Mouse (Mus musculus): ENCODE measurements around the gene Rarb.

- no peak for TF ChIP-seq EP300 (IDR thresholded peaks at IDR 0.05; ENCODE audit: low read depth)
- TF ChIP-seq CTCF (IDR thresholded peaks at IDR 0.05; ENCODE audit: low read depth), result no peak
These were observed 214.4 kb downstream of the Rarb start for GRCm38 (mm10) chr14:16604469-16605064.
